Mouse (Mus musculus): ENCODE results near the gene Ggct.
"Not testable (repeated sequence)": the region's sequence is repeated elsewhere in the genome, so short reads cannot be mapped to it uniquely, and the experiment has no call there.

Ggct gene

DNA sequence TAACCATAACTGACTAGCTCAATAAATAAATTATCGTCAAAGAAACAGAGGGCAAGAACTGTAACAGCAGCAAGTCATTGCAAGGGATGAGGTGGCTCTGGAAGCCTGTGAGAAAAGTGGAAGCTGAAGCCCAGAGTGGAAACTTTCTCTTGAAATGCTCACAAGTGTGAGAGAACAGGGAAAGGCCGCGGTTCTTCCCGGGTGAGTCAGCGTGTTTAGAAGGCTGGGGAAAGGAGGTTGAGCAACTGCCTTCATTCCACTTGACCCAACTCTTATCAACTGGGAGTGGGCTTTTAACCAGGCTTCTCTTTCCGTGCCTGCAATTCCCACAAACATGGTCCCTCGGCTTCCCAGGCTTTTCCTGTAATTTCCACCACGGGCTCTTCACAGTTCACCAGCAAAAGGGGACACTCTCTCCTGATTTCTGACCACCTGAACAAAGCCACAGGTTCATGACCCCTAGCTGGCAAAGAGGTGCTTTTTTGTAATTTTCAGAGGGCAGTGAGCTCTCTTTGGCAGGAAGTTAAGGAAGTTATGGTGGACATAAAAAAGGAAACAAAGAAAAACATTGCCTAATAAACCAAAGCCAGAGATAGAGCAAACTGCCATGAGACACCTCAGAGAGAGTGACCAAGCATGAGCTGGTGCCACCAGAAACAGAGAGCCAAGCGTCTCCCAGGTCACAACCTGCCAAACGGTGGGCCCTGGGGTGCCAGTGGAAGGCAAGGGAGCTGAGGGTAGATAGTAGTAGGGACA, 37.9 kb downstream of the Ggct start:
- DNase-seq (ENCODE audit: extremely low spot score, low read depth, low spot score) = no peak

DNA sequence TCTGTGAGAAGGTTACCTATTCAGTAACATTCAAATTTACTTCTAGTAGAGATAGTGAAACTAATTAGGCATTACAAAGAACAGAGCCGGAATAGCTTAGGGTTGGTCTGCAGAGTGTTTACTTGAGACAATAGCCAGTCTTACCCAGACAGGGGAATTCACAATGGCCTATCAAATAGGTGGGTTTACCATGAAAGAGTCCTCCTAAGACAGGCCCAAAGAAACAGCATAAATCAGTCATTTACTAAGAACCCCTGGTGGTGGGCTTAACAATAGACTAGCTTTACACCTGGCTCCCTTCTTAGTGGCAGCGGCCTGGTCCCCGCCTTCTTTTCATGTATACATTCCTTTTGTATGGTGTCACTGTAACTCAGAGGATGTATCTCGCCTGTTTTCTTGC, 39.4 kb downstream of the Ggct start:
- DNase-seq (ENCODE audit: extremely low spot score, low read depth, low spot score) = not testable (repeated sequence)

DNA sequence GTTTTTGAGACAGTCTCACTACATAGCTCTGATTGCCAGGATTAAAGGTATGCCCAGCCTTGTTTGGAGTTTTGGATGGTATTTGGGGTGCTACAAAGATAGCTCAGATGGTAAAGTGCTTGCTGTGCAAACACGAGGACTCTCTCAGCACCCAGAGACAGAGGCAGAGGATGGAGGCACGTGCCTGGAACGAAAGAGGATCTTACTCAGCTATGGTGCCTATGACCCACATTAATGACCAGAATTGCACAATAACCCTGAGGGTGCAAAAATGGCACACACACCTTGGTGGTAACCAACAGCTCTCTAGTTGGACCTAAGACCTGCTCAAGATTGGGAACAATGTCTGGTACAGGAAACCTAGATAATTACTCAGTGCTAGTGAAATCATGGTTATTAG, 40.2 kb downstream of the Ggct start:
- no peak for DNase-seq (ENCODE audit: extremely low spot score, low read depth, low spot score)

DNA sequence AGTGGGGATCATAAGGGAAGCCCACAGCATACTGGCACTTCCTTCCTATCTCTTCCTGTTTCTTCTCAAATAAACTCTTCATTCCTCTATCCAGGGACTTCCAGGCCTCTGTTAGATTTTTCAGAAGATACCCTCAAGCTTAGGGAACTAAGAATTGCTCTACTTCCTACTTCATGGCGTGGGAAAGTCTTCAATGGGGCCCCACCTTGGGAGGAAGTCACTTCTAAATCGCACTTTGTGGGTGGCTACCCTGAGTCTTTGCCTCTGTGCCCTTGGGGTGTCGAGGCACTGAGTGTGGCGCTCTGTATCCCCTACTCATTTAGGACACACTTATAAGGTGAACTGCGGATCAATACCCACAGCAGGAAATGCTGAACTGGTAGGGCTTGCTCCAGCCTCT, 44.1 kb downstream of the Ggct start:
- no peak for DNase-seq (ENCODE audit: extremely low spot score, low read depth, low spot score)

GRCm38 (mm10) chr6:54946241-54946953, 46.4 kb downstream of the Ggct start:
- no peak for DNase-seq (ENCODE audit: extremely low spot score, low read depth, low spot score)

DNA sequence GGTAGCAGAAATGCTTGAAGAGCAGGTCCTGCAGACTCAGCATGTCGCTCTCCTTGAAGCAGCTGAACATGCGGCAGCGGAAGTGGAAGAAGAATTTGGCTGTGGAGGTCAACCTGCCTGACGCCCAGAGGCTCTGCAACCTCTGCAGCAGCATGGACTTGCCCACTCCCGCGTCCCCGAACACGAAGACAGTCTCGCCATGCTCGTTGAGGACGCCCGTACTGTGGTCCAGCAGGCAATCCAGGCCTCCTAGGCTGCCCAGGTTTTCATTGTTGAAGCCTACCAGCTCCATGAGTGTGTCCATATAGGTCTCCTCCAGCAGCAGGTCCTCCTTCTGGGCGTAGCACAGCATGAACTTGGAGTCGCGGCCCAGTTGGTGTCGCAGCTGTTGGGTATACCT, 48.2 kb downstream of the Ggct start:
- DNase-seq (ENCODE audit: extremely low spot score, low read depth, low spot score) = no peak

- DNase-seq (ENCODE audit: extremely low spot score, low read depth, low spot score) = no peak
Observed at GRCm38 (mm10) chr6:54943753-54944152, 49.0 kb downstream of the Ggct start.

DNA sequence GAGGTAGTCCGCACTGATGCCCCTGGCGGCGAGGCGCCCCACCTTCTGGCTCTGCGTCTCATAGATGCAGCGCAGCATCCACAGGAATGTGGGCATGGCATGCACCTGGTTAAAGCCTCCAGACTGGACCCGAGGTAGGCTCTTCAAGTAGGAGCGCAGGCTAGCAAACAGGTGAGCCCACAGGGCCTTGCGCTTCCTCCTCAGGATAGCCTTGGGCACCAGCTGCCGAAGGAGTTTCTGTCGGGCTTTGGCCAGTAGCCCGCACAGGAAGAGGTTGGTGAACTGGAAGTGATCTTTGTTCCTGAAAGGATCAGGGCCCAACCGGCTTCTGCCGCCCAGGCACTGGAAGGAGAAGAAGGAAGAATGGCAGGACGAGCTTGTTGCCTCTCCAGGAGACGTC, 49.5 kb downstream of the Ggct start:
- DNase-seq (ENCODE audit: extremely low spot score, low read depth, low spot score) = no peak

GRCm38 (mm10) chr6:54941149-54941548, 51.6 kb downstream of the Ggct start:
- no peak for DNase-seq (ENCODE audit: extremely low spot score, low read depth, low spot score)

DNA sequence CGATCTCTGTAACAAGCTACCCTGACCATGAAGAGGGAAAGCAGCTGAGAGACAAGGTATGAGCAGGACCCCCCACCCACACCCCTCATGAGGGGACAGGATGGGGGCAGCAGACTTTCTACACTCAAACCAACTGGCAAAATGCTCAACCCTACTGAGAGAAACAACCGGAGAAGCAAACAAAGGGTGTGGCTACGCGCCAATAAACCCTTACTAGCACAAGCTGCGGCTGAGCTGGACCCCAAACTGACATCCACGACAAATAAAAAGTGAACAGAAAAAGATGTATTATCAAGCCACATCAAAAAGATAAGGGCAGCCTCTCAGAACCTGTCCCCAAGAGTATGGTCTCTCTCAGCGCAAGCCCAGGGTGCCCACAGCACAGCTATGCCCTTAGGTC, 52.6 kb downstream of the Ggct start:
- DNase-seq (ENCODE audit: extremely low spot score, low read depth, low spot score) = no peak

GRCm38 (mm10) chr6:54939631-54940030, 53.1 kb downstream of the Ggct start:
- DNase-seq (ENCODE audit: extremely low spot score, low read depth, low spot score) = no peak

- DNase-seq (ENCODE audit: extremely low spot score, low read depth, low spot score) = no peak
Observed at GRCm38 (mm10) chr6:54936496-54936895, 56.3 kb downstream of the Ggct start.

DNA sequence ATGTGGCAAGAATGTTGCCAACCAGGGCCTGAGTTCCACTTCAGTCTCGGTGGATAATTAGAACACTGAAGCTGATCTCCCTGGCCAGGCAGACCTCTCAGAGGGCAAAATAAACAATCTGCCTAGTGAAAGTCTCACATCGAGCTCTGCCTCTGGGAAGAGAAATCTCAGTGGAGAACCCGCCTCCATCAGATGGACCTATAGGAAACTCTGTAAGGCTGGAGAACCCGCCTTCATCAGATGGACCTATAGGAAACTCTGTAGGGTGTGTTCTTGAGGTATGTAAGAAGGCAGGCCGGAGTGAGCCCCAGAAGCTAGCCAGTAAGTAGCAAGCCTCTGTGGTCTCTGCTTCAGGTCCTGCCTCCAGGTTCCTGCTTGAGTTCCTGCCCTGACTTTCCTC, 57.8 kb downstream of the Ggct start:
- no peak for DNase-seq (ENCODE audit: extremely low spot score, low read depth, low spot score)

DNA sequence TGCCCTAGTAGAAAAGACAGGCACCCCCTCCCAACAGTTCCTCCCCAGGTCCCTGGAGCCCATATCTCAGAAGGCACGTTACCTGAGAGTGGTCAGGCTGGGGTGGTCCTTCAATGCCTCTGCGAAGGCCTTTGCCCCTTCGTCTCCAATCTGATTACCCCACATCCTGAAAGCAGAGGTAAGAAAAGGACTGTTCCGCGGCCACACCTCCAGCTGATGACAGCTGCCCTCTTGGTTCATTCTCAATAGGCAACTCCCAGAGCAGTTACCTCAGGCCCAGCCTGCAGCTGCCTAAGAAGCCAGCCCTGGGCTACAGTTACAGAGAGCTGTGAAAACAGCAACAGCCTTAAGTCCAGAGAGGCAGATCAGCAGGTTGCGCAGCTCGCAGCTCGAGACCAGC, 58.4 kb downstream of the Ggct start:
- DNase-seq (ENCODE audit: extremely low spot score, low read depth, low spot score) = no peak

DNA sequence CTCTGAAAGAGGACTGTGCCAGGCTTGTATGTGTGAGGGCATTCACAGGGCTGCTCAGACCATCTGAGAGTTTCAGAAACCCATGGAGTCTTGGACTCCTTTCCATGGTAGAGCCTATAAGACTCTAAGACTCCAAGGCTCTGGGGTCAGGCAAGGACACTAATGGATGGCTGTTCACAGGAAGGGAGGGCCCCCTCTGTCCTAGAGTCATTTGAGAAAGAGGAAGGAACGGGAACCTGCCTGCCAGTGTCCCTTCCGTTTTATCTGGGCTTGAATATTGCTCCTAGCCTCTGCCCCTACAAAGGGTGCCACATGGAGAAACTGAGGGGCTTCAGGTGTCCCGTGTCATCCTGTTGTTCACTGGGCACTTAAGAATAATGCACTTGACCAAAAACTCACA, 58.9 kb downstream of the Ggct start:
- DNase-seq (ENCODE audit: extremely low spot score, low read depth, low spot score) = no peak

DNA sequence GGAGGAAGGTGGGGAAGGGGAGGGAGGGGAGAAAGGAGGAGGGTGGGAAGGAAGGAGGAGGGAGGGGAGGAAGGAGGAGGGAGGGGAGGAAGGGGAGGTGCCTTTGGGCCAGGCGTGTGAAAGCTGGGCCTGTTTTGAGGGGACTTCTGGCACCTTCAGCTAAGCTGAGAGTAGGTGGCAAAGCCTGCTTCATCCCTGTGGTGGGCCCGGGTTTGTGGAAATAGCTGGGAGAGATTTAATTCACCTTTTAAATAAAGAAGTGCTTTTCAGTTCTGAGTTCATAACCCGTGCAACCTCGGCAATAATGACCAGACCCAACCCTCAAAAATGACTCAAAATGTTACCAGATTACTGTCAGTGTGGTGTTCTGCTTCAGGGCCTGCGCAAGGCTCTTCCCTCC, 59.5 kb downstream of the Ggct start:
- DNase-seq (ENCODE audit: extremely low spot score, low read depth, low spot score) = no peak

All from hindlimb bud, embryonic 11.5 days (tissue).